Mouse (Mus musculus): ENCODE data around the gene Colgalt1.

Colgalt1 gene

GRCm38 (mm10) chr8:71628396-71629095 lies 17.7 kb downstream of the Colgalt1 start:
- no peak for DNase-seq (ENCODE audit: low read depth, low spot score)

- peak; percentile 93 for DNase-seq (ENCODE audit: low read depth, low spot score)
These were observed 18.4 kb downstream of the Colgalt1 start for GRCm38 (mm10) chr8:71629096-71629697.

- DNase-seq (ENCODE audit: low read depth, low spot score) = no peak
These were observed 19.0 kb downstream of the Colgalt1 start for GRCm38 (mm10) chr8:71629781-71630212.

GRCm38 (mm10) chr8:71630761-71631160 lies 20.0 kb downstream of the Colgalt1 start:
- no peak for DNase-seq (ENCODE audit: low read depth, low spot score)

- no peak for DNase-seq (ENCODE audit: low read depth, low spot score)
These were observed 21.1 kb downstream of the Colgalt1 start for GRCm38 (mm10) chr8:71631897-71632296.

- DNase-seq (ENCODE audit: low read depth, low spot score) = no peak
These were observed 22.4 kb downstream of the Colgalt1 start for GRCm38 (mm10) chr8:71633164-71633563.

GRCm38 (mm10) chr8:71633981-71634667 lies 23.3 kb downstream of the Colgalt1 start:
- no peak for DNase-seq (ENCODE audit: low read depth, low spot score)

- DNase-seq (ENCODE audit: low read depth, low spot score) = no peak
These were observed 26.6 kb downstream of the Colgalt1 start for GRCm38 (mm10) chr8:71637149-71638095.

- DNase-seq (ENCODE audit: low read depth, low spot score) = no peak
These were observed 27.5 kb downstream of the Colgalt1 start for GRCm38 (mm10) chr8:71638321-71638720.

- no peak for DNase-seq (ENCODE audit: low read depth, low spot score)
These were observed 28.5 kb downstream of the Colgalt1 start for GRCm38 (mm10) chr8:71639318-71639717.

GRCm38 (mm10) chr8:71645510-71645909 lies 34.7 kb downstream of the Colgalt1 start:
- no peak for DNase-seq (ENCODE audit: low read depth, low spot score)

- no peak for DNase-seq (ENCODE audit: low read depth, low spot score)
These were observed 43.8 kb downstream of the Colgalt1 start for GRCm38 (mm10) chr8:71654600-71654999.

- no peak for DNase-seq (ENCODE audit: low read depth, low spot score)
These were observed 47.0 kb downstream of the Colgalt1 start for GRCm38 (mm10) chr8:71657816-71658215.

GRCm38 (mm10) chr8:71658515-71659049 lies 47.8 kb downstream of the Colgalt1 start:
- no peak for DNase-seq (ENCODE audit: low read depth, low spot score)

GRCm38 (mm10) chr8:71659751-71660150 lies 49.0 kb downstream of the Colgalt1 start:
- peak; percentile 93 for DNase-seq (ENCODE audit: low read depth, low spot score)

GRCm38 (mm10) chr8:71660325-71661120 lies 49.7 kb downstream of the Colgalt1 start:
- peak; percentile 93 for DNase-seq (ENCODE audit: low read depth, low spot score)

- no peak for DNase-seq (ENCODE audit: low read depth, low spot score)
These were observed 54.7 kb downstream of the Colgalt1 start for GRCm38 (mm10) chr8:71665331-71666130.

GRCm38 (mm10) chr8:71666855-71667254 lies 56.1 kb downstream of the Colgalt1 start:
- peak; percentile 63 for DNase-seq (ENCODE audit: low read depth, low spot score)

GRCm38 (mm10) chr8:71667256-71667655 lies 56.5 kb downstream of the Colgalt1 start:
- no peak for DNase-seq (ENCODE audit: low read depth, low spot score)
